Mouse (Mus musculus) embryonic facial prominence, embryonic 15.5 days (tissue): ENCODE measurements around the gene Gxylt2. TPM values are rescaled to one million over a fixed set of nuclear protein-coding genes. Genes with fewer than 3 reads are reported as not detected.

ENCODE experiments used
- ATAC-seq: fragments of 200-750 bp; cut with Nextera tagmentation; 2 replicates; pipeline ENCODE4 v1.8.0; 2017; ENCODE audit warnings: low read depth, moderate TSS enrichment; ENCODE audit not compliant: insufficient number of reproducible peaks, low FRiP score, low TSS enrichment
- H3K27ac ChIP-seq: fragments of 300-500 bp; sonication (generic); replicated peaks from 2 replicates; pipeline ENCODE4 v1.5.1; 2015; ENCODE audit warnings: mild to moderate bottlenecking, inconsistent platforms
- H3K27me3 ChIP-seq: fragments of 300-500 bp; sonication (generic); 2 replicates; pipeline ENCODE4 v1.6.1; 2015; ENCODE audit warnings: inconsistent platforms
- H3K36me3 ChIP-seq: fragments of 300-500 bp; sonication (generic); 2 replicates; pipeline ENCODE4 v1.6.1; 2015; ENCODE audit warnings: mild to moderate bottlenecking, inconsistent platforms
- H3K4me1 ChIP-seq: fragments of 300-500 bp; sonication (generic); 2 replicates; pipeline ENCODE4 v1.6.1; 2015; ENCODE audit warnings: inconsistent platforms
- H3K4me2 ChIP-seq: fragments of 300-500 bp; sonication (generic); replicated peaks from 2 replicates; pipeline ENCODE4 v1.6.1; 2015; ENCODE audit warnings: mild to moderate bottlenecking, inconsistent platforms
- H3K4me3 ChIP-seq: fragments of 300-500 bp; sonication (generic); replicated peaks from 2 replicates; pipeline ENCODE4 v1.5.1; 2015; ENCODE audit warnings: mild to moderate bottlenecking, inconsistent platforms
- H3K9ac ChIP-seq: fragments of 300-500 bp; sonication (generic); 2 replicates; pipeline ENCODE4 v1.6.1; 2015; ENCODE audit warnings: inconsistent platforms
- H3K9me3 ChIP-seq: fragments of 300-500 bp; sonication (generic); replicated peaks from 2 replicates; pipeline ENCODE4 v1.6.1; 2016; ENCODE audit warnings: inconsistent platforms
- WGBS: fragments of 180-500 bp; shearing (Covaris S2); methylation state at CpG from one replicate; pipeline ENCODE4 v1.1.7; 2015; 5-methylcytosine and 5-hydroxymethylcytosine counted together
- polyA plus RNA-seq: library from polyadenylated mRNA; unstranded; fragments of >200 nt; fragmentation: Nextera tagmentation; extraction: Ambion mirVana; gene quantifications from 2 replicates; pipeline ENCODE4 v1.2.1, GENCODE M21; 2015

The Gxylt2 gene
- polyA plus RNA-seq, 1 experiment from 2014 or later, result 33.4 TPM

- no peak overlapping the region for H3K9ac ChIP-seq
- no peak overlapping the region for H3K27ac ChIP-seq
- 75% methylated on average over 2 of the region's 2 CpGs for WGBS
- H3K27me3 ChIP-seq, result no peaks in the 10 kb centered on the region
- no peaks in the 10 kb centered on the region for H3K36me3 ChIP-seq
- H3K9me3 ChIP-seq, result no peaks in the 10 kb centered on the region
- ATAC-seq, result no peak
- H3K4me2 ChIP-seq, result no peak overlapping the region
- no peak overlapping the region for H3K4me3 ChIP-seq
- 0 out of 2 replicates have a peak, but pooled peaks cover 4% of the 10 kb centered on the region for H3K4me1 ChIP-seq
Observed at GRCm38 (mm10) chr6:100686341-100686740, 18.2 kb upstream of the Gxylt2 start.

GRCm38 (mm10) chr6:100699986-100700385 is 4.5 kb upstream of the Gxylt2 start:
- Histone ChIP-seq H3K4me2 (no peak overlapping the region), H3K4me3 (no peak overlapping the region), H3K27ac (no peak overlapping the region), H3K9me3 (no peaks in the 10 kb centered on the region), H3K4me1 (peaks cover 8% of the 10 kb centered on the region), H3K27me3 (no peaks in the 10 kb centered on the region), H3K9ac (no peak overlapping the region), H3K36me3 (no peaks in the 10 kb centered on the region)
- 80% methylated on average over 5 of the region's 5 CpGs for WGBS
- ATAC-seq, result no peak

- Histone ChIP-seq H3K4me3 (no peak overlapping the region), H3K36me3 (no peaks in the 10 kb centered on the region), H3K27ac (no peak overlapping the region), H3K9ac (no peak overlapping the region), H3K9me3 (no peaks in the 10 kb centered on the region), H3K4me1 (peaks cover 14% of the 10 kb centered on the region), H3K27me3 (no peaks in the 10 kb centered on the region), H3K4me2 (no peak overlapping the region)
- ATAC-seq, result no peak
- 64% methylated on average over 5 of the region's 5 CpGs for WGBS
Observed at GRCm38 (mm10) chr6:100700774-100701173, 3.8 kb upstream of the Gxylt2 start.

GRCm38 (mm10) chr6:100704197-100704573 is 349 bp upstream of the Gxylt2 start:
- peak overlapping the region; percentile 86 for H3K4me2 ChIP-seq

GRCm38 (mm10) chr6:100705366-100705811 is 855 bp downstream of the Gxylt2 start:
- peak overlapping the region; percentile 87 for H3K9ac ChIP-seq
- no peaks in the 10 kb centered on the region for H3K36me3 ChIP-seq
- ATAC-seq, result no peak
- no peaks in the 10 kb centered on the region for H3K27me3 ChIP-seq
- H3K27ac ChIP-seq, result peak overlapping the region; percentile 95
- peak overlapping the region; percentile 85 for H3K4me3 ChIP-seq
- H3K9me3 ChIP-seq, result no peaks in the 10 kb centered on the region
- H3K4me2 ChIP-seq, result peak overlapping the region; percentile 86
- H3K4me1 ChIP-seq, result peaks cover 51% of the 10 kb centered on the region
- under 1% methylated on average over 15 of the region's 15 CpGs for WGBS

More at GRCm38 (mm10) chr6:100704197-100704573, 349 bp upstream of the Gxylt2 start:
- 21% methylated on average over 8 of the region's 8 CpGs for WGBS
- Histone ChIP-seq H3K9ac (no peak overlapping the region), H3K9me3 (no peaks in the 10 kb centered on the region), H3K36me3 (no peaks in the 10 kb centered on the region), H3K4me3 (peak overlapping the region; percentile 85), H3K27ac (peak overlapping the region; percentile 95), H3K4me1 (peaks cover 41% of the 10 kb centered on the region), H3K27me3 (no peaks in the 10 kb centered on the region)
- ATAC-seq, result no peak

GRCm38 (mm10) chr6:100706861-100707260 is 2.3 kb downstream of the Gxylt2 start:
- WGBS, result 57% methylated on average over 6 of the region's 6 CpGs
- no peaks in the 10 kb centered on the region for H3K9me3 ChIP-seq
- H3K27ac ChIP-seq, result peak overlapping the region; percentile 93
- no peaks in the 10 kb centered on the region for H3K27me3 ChIP-seq
- peak overlapping the region; percentile 86 for H3K4me2 ChIP-seq
- no peak overlapping the region for H3K9ac ChIP-seq
- no peak for ATAC-seq
- H3K36me3 ChIP-seq, result no peaks in the 10 kb centered on the region; the same call in 1 of the 2 replicates
- peaks cover 58% of the 10 kb centered on the region for H3K4me1 ChIP-seq
- H3K4me3 ChIP-seq, result peak overlapping the region; percentile 85

GRCm38 (mm10) chr6:100707557-100707956 is 3.0 kb downstream of the Gxylt2 start:
- 10% methylated on average over 7 of the region's 7 CpGs for WGBS
- no peaks in the 10 kb centered on the region for H3K9me3 ChIP-seq
- peaks cover 62% of the 10 kb centered on the region for H3K4me1 ChIP-seq
- peak overlapping the region; percentile 86 for H3K4me2 ChIP-seq
- H3K27ac ChIP-seq, result peak overlapping the region; percentile 93
- H3K27me3 ChIP-seq, result no peaks in the 10 kb centered on the region
- H3K9ac ChIP-seq, result no peak overlapping the region
- ATAC-seq, result peak; percentile 64
- H3K4me3 ChIP-seq, result peak overlapping the region; percentile 85
- H3K36me3 ChIP-seq, result no peaks in the 10 kb centered on the region; the same call in 1 of the 2 replicates

- no peak overlapping the region for H3K9ac ChIP-seq
- H3K27ac ChIP-seq, result peak overlapping the region; percentile 93
- H3K4me3 ChIP-seq, result no peak overlapping the region
- ATAC-seq, result no peak
- no peaks in the 10 kb centered on the region for H3K27me3 ChIP-seq
- H3K36me3 ChIP-seq, result peaks cover 1% of the 10 kb centered on the region; the same call in 1 of the 2 replicates
- H3K4me2 ChIP-seq, result 0 out of 2 replicates have a peak overlapping the region, but pooled peaks have one; percentile 86
- H3K4me1 ChIP-seq, result peaks cover 62% of the 10 kb centered on the region
- no peaks in the 10 kb centered on the region for H3K9me3 ChIP-seq
- 58% methylated on average over 1 of the region's 1 CpGs for WGBS
Observed at GRCm38 (mm10) chr6:100708248-100708647, 3.7 kb downstream of the Gxylt2 start.

GRCm38 (mm10) chr6:100708996-100709395 is 4.5 kb downstream of the Gxylt2 start:
- Histone ChIP-seq H3K27ac (peak overlapping the region; percentile 7), H3K27me3 (no peaks in the 10 kb centered on the region)
- 49% methylated on average over 9 of the region's 9 CpGs for WGBS

GRCm38 (mm10) chr6:100709483-100709882 is 4.9 kb downstream of the Gxylt2 start:
- Histone ChIP-seq H3K4me1 (peaks cover 56% of the 10 kb centered on the region), H3K36me3 (peaks cover 3% of the 10 kb centered on the region; the same call in 1 of the 2 replicates), H3K27me3 (no peaks in the 10 kb centered on the region), H3K4me3 (no peak overlapping the region), H3K9me3 (no peaks in the 10 kb centered on the region), H3K4me2 (peak overlapping the region; percentile 0; the same call in 1 of the 2 replicates), H3K27ac (peak overlapping the region; percentile 7), H3K9ac (no peak overlapping the region)
- 11% methylated on average over 7 of the region's 7 CpGs for WGBS
- peak; percentile 60 for ATAC-seq

More at GRCm38 (mm10) chr6:100708996-100709395, 4.5 kb downstream of the Gxylt2 start:
- no peak for ATAC-seq
- no peak overlapping the region for H3K9ac ChIP-seq
- peak overlapping the region; percentile 0; the same call in 1 of the 2 replicates for H3K4me2 ChIP-seq
- H3K9me3 ChIP-seq, result no peaks in the 10 kb centered on the region
- peaks cover 61% of the 10 kb centered on the region for H3K4me1 ChIP-seq
- H3K36me3 ChIP-seq, result peaks cover 3% of the 10 kb centered on the region; the same call in 1 of the 2 replicates
- no peak overlapping the region for H3K4me3 ChIP-seq

- H3K4me2 ChIP-seq, result no peak overlapping the region
- H3K36me3 ChIP-seq, result peaks cover 3% of the 10 kb centered on the region; the same call in 1 of the 2 replicates
- peak overlapping the region; percentile 7 for H3K27ac ChIP-seq
- ATAC-seq, result no peak
- H3K27me3 ChIP-seq, result no peaks in the 10 kb centered on the region
- H3K4me1 ChIP-seq, result peaks cover 52% of the 10 kb centered on the region
- H3K9ac ChIP-seq, result no peak overlapping the region
- 37% methylated on average over 4 of the region's 4 CpGs for WGBS
- no peaks in the 10 kb centered on the region for H3K9me3 ChIP-seq
- H3K4me3 ChIP-seq, result no peak overlapping the region
Observed at GRCm38 (mm10) chr6:100710170-100710569, 5.6 kb downstream of the Gxylt2 start.

- no peak for ATAC-seq
- H3K4me1 ChIP-seq, result peaks cover 52% of the 10 kb centered on the region
Observed at GRCm38 (mm10) chr6:100710866-100711265, 6.3 kb downstream of the Gxylt2 start.

More at GRCm38 (mm10) chr6:100710866-100711265, 6.3 kb downstream of the Gxylt2 start:
- 88% methylated on average over 5 of the region's 5 CpGs for WGBS
- Histone ChIP-seq H3K4me3 (no peak overlapping the region), H3K36me3 (peaks cover 3% of the 10 kb centered on the region; the same call in 1 of the 2 replicates), H3K9me3 (no peaks in the 10 kb centered on the region), H3K27me3 (no peaks in the 10 kb centered on the region), H3K4me2 (no peak overlapping the region), H3K9ac (no peak overlapping the region), H3K27ac (no peak overlapping the region)
